Mouse (Mus musculus) granulocyte monocyte progenitor cell, adult 5-6 weeks (primary cell): ENCODE results near the gene P2ry14. TPM values are rescaled to one million over a fixed set of nuclear protein-coding genes. Genes with fewer than 3 reads are reported as not detected.
"Not testable (repeated sequence)": the region's sequence is repeated elsewhere in the genome, so short reads cannot be mapped to it uniquely, and the experiment has no call there.

Experiments
- ATAC-seq: replicated peaks from 2 replicates; pipeline ENCODE4 v1.8.0; 2016; ENCODE audit warnings: mild to moderate bottlenecking, moderate TSS enrichment, inconsistent platforms; ENCODE audit not compliant: poor library complexity, severe bottlenecking
- total RNA-seq, 2 experiments: library from RNA; stranded (forward) in 1 of 2; stranded (reverse) in 1 of 2; fragments of 200-712, 200-1000 nt in 1 of 2; fragments of >200 nt in 1 of 2; fragmentation: Nextera tagmentation in 1 of 2; gene quantifications; 2 replicates each; pipeline ENCODE4 v1.2.3; 2014 to 2017

Gene P2ry14
- total RNA-seq, 2 experiments from 2014 or later = 6.3 to 7.4 TPM

DNA sequence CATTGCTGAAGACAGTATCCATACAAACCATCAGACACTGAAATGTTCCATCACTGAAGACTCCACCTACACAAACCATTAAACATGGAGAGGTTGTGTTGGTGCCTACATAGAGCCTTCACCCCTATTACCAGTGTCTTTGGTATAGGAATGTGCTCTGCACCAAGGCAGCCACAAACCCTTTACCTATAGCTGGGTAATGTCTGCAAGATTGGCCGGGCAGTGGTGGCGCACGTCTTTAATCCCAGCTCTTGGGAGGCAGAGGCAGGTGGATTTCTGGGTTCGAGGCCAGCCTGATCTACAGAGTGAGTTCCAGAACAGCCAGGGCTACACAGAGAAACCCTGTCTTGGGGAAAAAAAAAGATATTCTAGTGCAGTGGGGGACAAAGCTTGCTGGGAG, 40.1 kb downstream of the P2ry14 start:
- not testable (repeated sequence) for ATAC-seq

DNA sequence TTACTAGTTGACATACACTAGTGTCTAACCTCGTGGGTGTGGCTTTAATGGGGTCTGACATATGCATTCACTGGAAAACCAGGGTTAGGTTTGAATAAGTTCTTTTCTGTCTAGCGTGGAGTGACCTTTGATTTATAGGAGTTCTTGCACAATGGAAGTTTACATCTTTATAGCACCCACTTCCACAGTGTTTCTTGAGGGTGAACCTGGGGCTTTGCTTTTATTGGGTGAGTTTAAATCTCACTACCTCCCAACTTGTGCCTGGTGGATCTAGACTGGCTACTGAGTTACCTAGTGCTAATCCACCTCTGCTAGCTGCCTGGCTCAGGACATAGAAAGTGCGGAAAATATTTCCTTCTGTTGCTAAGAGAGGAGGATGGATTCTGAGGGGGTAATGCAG, 41.5 kb downstream of the P2ry14 start:
- no peak for ATAC-seq

DNA sequence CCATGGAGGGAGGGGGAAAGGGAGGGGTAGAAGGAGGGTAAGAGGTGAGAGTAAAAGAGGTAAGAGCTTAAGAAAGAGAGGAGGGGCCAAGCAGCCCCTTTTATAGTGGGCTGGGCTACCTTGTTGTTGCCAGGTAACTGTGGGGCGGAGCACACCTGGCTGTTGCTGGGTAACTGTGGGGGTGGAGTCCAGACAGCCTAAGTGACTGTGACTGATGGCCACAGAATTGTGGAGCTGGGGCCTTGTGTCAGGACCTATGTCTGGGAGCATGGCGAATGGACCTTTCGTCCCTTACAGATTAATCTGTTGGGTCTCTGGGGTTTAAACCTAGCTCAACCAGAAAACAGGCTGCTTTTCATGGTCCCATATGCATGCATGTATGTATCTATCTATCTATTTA, 43.6 kb downstream of the P2ry14 start:
- not testable (repeated sequence) for ATAC-seq

DNA sequence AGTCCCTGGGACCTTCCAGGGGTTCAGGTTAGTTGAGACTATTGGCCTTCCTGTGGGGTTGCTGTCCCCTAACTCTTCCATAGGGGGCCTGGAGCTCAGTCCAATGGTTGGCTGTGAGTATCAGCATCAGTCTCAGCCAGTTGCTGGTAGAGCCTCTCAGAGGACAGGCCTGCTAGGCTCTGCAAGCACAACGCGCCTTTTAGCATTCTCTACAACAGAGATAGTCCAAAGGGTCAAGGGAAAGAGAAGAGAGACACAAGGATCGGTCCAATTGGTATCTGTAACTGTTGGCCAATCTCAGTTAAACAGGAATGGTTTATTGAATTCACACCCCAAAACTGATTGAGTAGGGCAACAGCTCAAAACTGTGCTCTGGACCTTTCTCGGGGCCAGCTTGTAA, 46.0 kb downstream of the P2ry14 start:
- no peak for ATAC-seq

DNA sequence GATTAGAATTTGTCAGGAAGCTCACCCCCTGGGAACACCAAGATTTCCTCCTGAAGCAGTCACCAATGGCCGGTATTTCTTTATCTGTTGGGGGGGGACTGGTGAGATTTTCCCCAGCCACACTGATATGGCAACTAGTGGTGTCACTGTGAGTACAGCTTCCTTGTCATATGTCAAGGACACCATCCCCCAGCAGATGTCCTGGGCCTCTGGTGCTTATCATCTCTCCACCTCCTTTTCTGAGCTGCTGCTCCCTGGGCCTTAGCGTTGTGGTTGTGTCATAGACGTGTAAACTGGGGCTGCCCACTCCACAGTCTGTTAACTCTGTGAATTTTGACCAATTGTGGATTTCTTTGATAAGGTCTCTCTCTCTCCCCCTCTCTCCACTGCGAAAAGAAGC, 49.0 kb downstream of the P2ry14 start:
- 0 out of 2 replicates have a peak, but pooled peaks have one; percentile 6 for ATAC-seq

DNA sequence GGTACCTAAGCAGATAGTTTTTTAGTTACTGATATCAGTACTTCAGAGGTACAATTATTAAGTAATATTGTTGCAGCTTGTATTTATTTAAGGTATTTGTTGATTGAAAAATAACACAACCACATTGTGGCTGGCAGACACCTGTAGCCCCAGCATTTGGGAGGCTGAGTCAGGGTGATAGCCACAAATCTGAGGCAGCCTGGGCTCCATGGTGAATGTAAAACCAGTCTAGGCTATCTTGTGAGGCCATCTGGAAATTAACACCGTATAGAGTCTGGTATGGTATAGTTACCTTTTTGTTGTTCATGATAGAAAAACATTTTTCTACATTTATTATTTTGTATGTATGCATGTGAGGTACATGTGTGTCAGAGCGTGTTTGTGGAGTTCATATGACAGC, 51.3 kb downstream of the P2ry14 start:
- no peak for ATAC-seq

DNA sequence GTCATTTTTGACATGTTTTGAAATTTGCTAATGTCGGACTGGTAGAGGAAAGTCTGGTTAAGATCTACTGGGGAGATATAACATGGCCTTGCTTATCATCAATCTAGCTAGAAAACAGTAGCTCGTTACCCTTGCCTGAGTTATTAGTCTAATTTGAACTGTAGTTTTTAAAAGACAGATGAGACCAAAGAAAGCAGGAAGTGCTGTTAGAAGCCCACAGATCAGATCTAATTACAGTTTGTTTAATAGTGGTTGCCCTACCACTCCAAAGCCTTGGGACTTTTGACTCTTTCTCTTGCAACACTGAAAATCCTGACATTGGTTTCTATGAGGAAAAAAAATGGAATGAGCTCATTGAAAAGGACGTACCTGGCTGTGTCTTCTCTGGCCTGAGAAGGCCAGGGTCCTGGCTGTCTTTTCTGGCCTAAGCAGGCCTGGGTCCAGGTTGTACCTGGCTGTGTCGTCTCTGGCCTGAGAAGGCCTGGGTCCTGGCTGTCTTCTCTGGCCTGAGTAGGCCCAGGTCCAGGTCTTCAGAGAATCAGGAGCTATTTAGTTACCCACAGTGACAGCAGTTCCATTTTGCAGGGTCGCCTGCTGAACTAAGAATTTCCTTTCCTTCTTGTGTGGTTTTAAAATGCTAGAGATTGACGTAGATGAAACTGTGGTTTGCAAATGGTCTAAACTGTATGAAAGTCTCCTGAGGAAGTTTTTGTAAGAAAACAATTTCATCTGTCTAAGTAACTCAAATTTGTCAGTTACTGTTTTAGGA, 52.0 kb downstream of the P2ry14 start, which contains the start of gene Gpr171:
Gene Gpr171 (minus strand): TSS at position 604 of the 769 bp plus-strand sequence.
- ATAC-seq = peak; percentile 11; the same call in 1 of the 2 replicates

DNA sequence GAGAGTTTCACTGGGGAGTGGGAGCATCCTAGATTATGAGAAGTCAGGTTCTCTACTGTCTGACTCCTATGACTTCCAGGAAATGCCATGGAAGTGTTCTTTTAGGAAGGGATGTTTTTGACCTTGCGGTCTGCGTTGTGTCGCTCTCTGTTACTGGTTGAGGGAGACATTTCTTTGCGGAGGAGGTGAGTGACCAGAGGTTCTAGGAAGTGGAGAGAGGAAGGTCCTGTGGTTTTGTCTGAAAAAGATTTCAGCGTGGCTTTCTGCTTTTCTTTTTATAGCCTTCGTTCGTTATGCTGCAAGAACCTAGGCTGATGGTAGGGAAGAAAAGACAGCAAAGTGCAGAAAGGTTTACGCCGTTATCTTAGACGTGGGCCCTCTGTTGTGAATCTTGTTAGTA, 54.9 kb downstream of the P2ry14 start:
- peak; percentile 49 for ATAC-seq

DNA sequence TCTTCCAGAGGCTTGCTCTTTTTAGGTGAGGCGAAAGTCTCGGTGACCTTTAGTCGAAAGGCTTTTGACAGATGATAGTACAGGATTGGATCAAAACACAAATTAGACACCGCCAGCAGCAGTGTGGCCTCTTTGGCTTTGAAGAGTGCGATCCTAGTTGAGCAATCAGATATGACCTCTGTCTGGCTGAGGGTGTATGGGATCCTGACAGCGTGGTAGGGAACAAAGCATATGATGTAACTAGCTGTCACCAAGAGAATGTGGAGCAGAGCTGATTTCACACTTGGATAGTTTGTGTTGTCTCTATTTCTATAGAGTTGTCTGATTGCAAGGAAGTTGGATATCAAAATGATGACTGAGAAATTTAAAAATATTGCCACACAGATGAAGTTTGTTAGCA, 56.0 kb downstream of the P2ry14 start:
- peak; percentile 76 for ATAC-seq

DNA sequence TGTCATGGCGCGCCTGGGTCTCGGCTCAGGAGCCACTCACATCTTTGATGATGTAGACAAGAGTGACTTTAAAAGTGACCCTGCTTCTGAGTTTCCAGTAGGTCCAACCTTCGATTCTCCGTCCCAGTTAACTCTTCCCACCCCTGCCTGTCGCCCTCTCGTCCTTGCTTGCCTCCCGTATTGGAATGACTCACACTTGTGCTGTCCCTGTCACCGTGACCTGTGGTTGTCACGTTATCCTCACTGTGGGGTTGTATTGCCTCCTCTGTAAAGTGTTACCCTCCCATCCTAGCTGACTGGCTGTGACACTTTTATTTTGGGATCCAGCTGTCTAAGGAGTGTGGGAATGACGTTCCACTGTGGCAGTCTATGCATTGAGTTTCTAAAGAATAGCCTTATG, 60.7 kb downstream of the P2ry14 start:
- no peak for ATAC-seq

DNA sequence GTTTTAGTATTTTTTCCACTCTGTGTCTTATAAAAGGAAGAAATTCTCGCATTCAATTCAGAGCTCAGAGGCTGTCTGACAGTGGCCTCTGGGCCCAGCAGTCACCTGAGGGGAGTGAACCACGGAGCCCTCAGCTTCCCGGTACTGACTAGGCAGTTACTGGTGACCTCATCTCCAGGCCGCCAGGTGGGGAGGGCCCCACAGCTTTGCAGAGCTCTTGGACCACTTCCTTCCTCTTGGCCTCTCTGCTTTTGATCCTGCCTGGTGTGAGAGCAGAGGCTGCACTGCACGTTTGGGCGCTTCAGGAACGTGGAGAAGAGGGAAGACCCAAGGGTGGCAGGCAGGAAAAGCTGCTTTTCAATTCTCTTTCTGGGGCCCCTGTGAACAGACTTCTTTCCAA, 72.5 kb downstream of the P2ry14 start:
- ATAC-seq = peak; percentile 87

DNA sequence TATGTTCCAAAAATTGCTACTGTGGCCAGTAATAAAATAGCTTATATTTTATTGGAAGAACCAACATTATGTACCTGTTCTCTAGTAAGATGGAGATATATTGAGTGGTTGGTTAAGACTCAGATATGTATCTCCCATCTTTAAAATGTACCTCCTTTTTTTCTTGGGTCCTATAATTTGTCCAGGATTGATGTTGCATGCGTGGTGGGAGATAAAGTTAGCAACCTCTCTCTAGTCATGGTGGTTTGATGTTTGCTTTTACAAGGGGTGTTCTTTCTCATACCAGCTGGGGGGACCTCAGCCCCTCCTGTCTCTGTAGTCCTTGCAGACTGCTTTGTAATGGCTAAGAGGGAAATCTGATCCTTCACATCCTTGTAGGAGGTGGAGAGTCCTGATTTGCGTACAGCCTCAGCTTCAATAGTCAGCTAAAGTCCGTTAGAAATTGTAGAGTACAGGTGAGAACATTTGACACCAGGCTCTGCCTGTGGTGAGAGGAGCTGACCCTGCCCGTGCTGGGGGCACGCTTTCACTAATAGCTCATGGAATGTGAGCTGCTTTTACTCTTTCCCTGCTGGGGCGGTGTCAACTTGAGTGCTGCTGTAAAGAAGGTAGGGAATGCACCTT, 73.0 kb downstream of the P2ry14 start:
- ATAC-seq = no peak

DNA sequence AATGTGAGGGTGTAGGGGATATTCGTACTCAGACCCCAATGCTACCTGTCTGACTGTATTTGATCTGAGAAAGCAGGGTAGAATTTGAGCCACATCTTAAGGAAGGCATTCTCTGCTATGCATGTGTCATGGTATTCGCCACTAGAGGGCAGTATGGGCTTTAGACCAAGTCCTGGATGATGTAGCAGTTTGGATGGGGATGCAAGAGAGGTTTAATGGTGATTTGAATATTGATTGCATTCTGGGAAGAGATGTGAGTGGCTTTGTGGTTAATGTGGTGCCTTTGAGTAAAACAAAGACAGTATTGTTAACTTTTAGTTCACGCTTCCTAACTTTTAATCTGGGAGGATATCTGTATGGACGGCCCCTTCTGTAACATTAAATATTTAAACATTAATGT, 74.1 kb downstream of the P2ry14 start:
- ATAC-seq = peak; percentile 79

DNA sequence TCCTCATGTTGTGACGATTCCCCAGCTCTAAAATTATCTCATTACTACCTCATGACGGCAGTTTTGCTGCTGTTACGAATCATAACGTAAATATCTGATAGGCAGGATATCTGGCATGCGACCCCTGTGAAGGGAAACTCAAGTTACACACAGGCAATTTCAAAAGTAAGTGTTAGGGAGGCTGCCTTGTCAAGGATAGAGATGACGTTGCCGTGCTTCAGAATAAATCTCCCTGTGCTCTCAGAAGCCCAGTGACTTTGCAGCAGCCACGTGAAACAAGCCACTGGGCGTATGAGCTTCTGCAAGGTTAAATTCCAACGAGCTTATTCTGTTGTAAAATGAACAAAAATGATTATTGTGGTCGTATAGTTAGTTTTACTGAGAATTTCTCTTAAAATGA, 74.8 kb downstream of the P2ry14 start:
- ATAC-seq = no peak

DNA sequence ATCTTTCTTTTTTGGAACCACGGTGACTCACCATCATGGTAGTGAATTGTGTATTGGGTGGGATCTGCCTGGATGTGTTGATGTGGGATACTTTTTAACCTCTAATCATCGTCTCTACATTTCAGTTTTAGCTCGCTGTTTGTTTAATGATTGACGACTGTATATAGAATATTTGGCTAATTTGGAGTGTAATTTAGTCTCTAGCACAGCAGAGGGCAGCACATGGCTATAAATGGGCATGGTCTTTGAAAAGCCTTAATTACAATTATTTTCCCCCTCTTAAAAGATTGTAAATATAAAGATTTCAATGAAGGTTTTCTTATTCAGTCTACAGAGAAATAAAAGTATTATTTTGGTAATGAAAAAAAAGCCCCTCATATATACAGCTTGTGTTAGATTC, 76.1 kb downstream of the P2ry14 start:
- peak; percentile 25; the same call in 1 of the 2 replicates for ATAC-seq

DNA sequence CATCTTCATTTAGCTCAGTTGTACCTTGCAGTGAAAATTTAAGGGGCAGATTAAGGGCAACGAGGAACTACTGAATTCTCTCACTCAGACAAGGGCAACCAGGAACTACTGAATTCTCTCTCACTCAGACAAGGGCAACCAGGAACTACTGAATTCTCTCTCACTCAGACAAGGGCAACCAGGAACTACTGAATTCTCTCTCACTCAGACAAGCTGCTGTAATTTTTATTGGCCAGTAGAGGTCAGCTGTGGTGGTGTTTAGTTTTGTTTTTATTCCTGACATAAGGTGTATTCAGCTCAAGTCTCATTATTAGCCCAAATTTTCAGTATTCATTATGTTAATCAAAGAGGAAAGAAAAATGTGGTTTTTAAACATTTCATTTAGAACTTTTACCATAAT, 84.3 kb downstream of the P2ry14 start:
- ATAC-seq = peak; percentile 71

DNA sequence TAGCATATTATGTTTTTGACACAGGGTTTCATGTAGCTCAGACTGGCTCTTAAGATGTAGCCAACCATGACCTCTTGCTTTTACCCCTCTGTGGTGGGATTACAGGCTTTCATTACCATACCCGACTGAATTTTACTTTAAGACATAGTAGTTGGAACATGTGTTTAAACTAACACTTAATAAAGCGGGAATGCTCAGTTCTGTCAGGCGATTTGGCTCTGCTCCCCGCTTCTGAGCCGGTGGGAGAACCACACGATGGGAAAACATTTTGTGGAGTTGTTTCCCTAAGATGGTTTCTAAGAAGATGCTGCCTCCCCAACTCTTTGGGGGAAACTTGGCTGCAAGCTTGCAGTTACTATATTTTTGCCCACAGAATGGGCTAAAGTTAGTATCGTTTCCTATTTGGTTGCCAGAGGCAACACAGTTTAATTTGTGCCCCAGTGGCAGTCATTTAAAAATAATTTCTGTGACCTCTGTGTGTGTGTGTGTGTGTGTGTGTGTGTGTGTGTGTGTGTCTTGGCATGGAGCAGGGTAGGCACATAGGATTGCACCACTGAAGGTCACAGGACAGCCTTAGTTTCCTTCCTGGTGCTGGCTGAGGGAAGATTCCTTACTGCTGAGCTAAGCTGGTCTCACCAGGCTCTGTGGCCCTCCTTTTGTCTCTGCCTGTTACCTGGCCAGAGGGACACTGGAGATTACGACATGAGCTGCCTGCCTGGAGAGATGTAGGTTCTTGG, 86.7 kb downstream of the P2ry14 start:
- ATAC-seq = peak; percentile 76

DNA sequence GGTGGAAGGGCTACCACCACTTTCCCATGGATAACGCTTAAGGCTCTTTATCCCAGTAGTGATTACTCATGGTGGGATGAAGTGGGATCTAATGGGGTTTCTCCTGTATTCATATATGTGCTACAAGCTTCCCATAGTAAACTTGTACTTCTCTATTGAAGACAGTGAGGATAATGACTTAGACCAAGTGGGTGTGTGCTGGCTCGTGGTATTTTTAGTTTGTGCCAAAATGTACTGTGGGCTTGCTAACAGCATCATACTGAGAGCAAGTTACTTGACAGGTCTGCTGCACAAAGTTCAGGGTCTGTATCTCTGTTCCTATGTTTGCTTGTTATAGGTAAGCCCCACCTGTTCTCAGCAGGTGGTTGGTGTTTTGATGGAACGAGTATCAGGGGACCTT, 87.5 kb downstream of the P2ry14 start:
- ATAC-seq = no peak
